Mouse (Mus musculus) myocyte (in vitro differentiated cells): ENCODE measurements at regions not wholly inside any gene's neighbourhood (a gene's known extent, or its start where the extent isn't known, plus 50 kb on each side); places are given as distances from the start of the nearest gene placed in this dataset.
"Not testable (repeated sequence)": the region's sequence is repeated elsewhere in the genome, so short reads cannot be mapped to it uniquely, and the experiment has no call there.

Source experiments
- H3K27me3 ChIP-seq: one replicate; pipeline ENCODE4 v1.6.1; 2011; ENCODE audit not compliant: control insufficient read depth, insufficient read depth, insufficient read length
- H3K36me3 ChIP-seq: one replicate; pipeline ENCODE4 v1.6.1; 2011; ENCODE audit not compliant: control insufficient read depth, insufficient read depth
- H3K4me2 ChIP-seq: one replicate; pipeline ENCODE4 v1.6.1; 2011; ENCODE audit warnings: low read depth, control low read depth
- H3K4me3 ChIP-seq: one replicate; pipeline ENCODE4 v1.5.1; 2011; ENCODE audit warnings: mild to moderate bottlenecking, control low read depth, moderate library complexity
- H3K79me2 ChIP-seq: one replicate; pipeline ENCODE4 v1.6.1; 2011; ENCODE audit not compliant: control insufficient read depth, insufficient read depth
- H3ac ChIP-seq: one replicate; pipeline ENCODE4 v1.6.1; 2011; ENCODE audit not compliant: control insufficient read depth, insufficient read length
- CEBPB ChIP-seq: IDR thresholded peaks from 2 replicates; pipeline ENCODE4 v1.6.1; 2011; ENCODE audit warnings: mild to moderate bottlenecking, moderate library complexity; ENCODE audit not compliant: poor library complexity, insufficient read depth, severe bottlenecking
- E2F4 ChIP-seq: IDR thresholded peaks from one replicate; pipeline ENCODE4 v1.6.1; 2011; ENCODE audit warnings: mild to moderate bottlenecking, control low read depth, moderate library complexity; ENCODE audit not compliant: insufficient read depth
- MAX ChIP-seq: IDR thresholded peaks from one replicate; pipeline ENCODE4 v1.6.1; 2011; ENCODE audit warnings: low read depth, mild to moderate bottlenecking, control low read depth
- MYOD1 ChIP-seq, 3 experiments: IDR thresholded peaks; one replicate each; pipeline ENCODE4 v1.6.1; 2011; ENCODE audit warnings: control low read depth in 2 of 3, low read depth in 2 of 3, mild to moderate bottlenecking in 2 of 3, moderate library complexity in 1 of 3; ENCODE audit not compliant: insufficient read length in 2 of 3, control insufficient read depth in 1 of 3
- MYOG ChIP-seq, 3 experiments: IDR thresholded peaks; one replicate each; pipeline ENCODE4 v1.6.1; 2011; ENCODE audit warnings: control low read depth in 2 of 3, low read depth in 2 of 3, mild to moderate bottlenecking in 2 of 3; ENCODE audit not compliant: insufficient read length in 2 of 3, control insufficient read depth in 1 of 3, insufficient read depth in 1 of 3
- POLR2A ChIP-seq: IDR thresholded peaks from one replicate; pipeline ENCODE4 v1.6.1; 2011; ENCODE audit warnings: low read depth, mild to moderate bottlenecking, control low read depth, moderate library complexity; ENCODE audit not compliant: insufficient read length
- POLR2AphosphoS2 ChIP-seq: IDR thresholded peaks from one replicate; pipeline ENCODE4 v1.6.1; 2011; ENCODE audit warnings: low read depth, control low read depth; ENCODE audit not compliant: insufficient read length
- REST ChIP-seq: IDR thresholded peaks from one replicate; pipeline ENCODE4 v1.6.1; 2011; ENCODE audit warnings: mild to moderate bottlenecking, control low read depth, moderate library complexity; ENCODE audit not compliant: insufficient read depth, insufficient read length
- SRF ChIP-seq: IDR thresholded peaks from one replicate; pipeline ENCODE4 v1.6.1; 2011; ENCODE audit warnings: low read depth; ENCODE audit not compliant: control insufficient read depth, insufficient read length
- TCF12 ChIP-seq: IDR thresholded peaks from one replicate; pipeline ENCODE4 v1.6.1; 2011; ENCODE audit warnings: mild to moderate bottlenecking, control low read depth; ENCODE audit not compliant: poor library complexity, insufficient read depth, severe bottlenecking
- TCF3 ChIP-seq: IDR thresholded peaks from one replicate; pipeline ENCODE4 v1.6.1; 2011; ENCODE audit warnings: low read depth, control low read depth; ENCODE audit not compliant: insufficient read length
- USF1 ChIP-seq: IDR thresholded peaks from one replicate; pipeline ENCODE4 v1.6.1; 2011; ENCODE audit warnings: low read depth, mild to moderate bottlenecking, control low read depth, moderate library complexity

- no peak overlapping the region for H3K4me2 ChIP-seq
- H3ac ChIP-seq, result no peak overlapping the region
- no peaks in the 10 kb centered on the region for H3K27me3 ChIP-seq
- H3K4me3 ChIP-seq, result no peak overlapping the region
- no peaks in the 10 kb centered on the region for H3K79me2 ChIP-seq
- H3K36me3 ChIP-seq, result no peaks in the 10 kb centered on the region
- TF ChIP-seq SRF, result no peak
- no peak for TF ChIP-seq POLR2A
- no peak for TF ChIP-seq MAX
- no peak for TF ChIP-seq CEBPB
- no peak for TF ChIP-seq POLR2AphosphoS2
- no peak for TF ChIP-seq MYOG (IDR thresholded peaks at IDR 0.05; ENCODE audit: control insufficient read depth in 1 of 3, insufficient read depth in 1 of 3, insufficient read length in 2 of 3, low read depth in 2 of 3)
- TF ChIP-seq REST, result no peak
- TF ChIP-seq E2F4, result no peak
- no peak for TF ChIP-seq TCF12
- no peak for TF ChIP-seq MYOD1 (IDR thresholded peaks at IDR 0.05; ENCODE audit: control insufficient read depth in 1 of 3, insufficient read length in 2 of 3, low read depth in 2 of 3)
- TF ChIP-seq USF1, result no peak
- no peak for TF ChIP-seq TCF3
Measured at GRCm38 (mm10) chr9:48072592-48072991, 89.2 kb upstream of the Nxpe4 start.

GRCm38 (mm10) chr9:48073096-48073495 is 88.7 kb upstream of the Nxpe4 start:
- H3K27me3 ChIP-seq, result no peaks in the 10 kb centered on the region
- H3K36me3 ChIP-seq, result no peaks in the 10 kb centered on the region
- H3K4me2 ChIP-seq, result no peak overlapping the region
- H3K4me3 ChIP-seq, result no peak overlapping the region
- TF ChIP-seq POLR2A (no peak), SRF (no peak), REST (no peak), MYOD1 (IDR thresholded peaks at IDR 0.05; ENCODE audit: control insufficient read depth in 1 of 3, insufficient read length in 2 of 3, low read depth in 2 of 3) (no peak), MAX (no peak), TCF12 (no peak), E2F4 (no peak), TCF3 (no peak), USF1 (no peak), MYOG (IDR thresholded peaks at IDR 0.05; ENCODE audit: control insufficient read depth in 1 of 3, insufficient read depth in 1 of 3, insufficient read length in 2 of 3, low read depth in 2 of 3) (no peak), CEBPB (no peak), POLR2AphosphoS2 (no peak)
- H3ac ChIP-seq, result no peak overlapping the region
- no peaks in the 10 kb centered on the region for H3K79me2 ChIP-seq

GRCm38 (mm10) chr9:48075661-48076240 is 86.1 kb upstream of the Nxpe4 start:
- TF ChIP-seq TCF3, result no peak
- TF ChIP-seq SRF, result no peak
- no peak for TF ChIP-seq E2F4
- no peak for TF ChIP-seq MYOD1 (IDR thresholded peaks at IDR 0.05; ENCODE audit: control insufficient read depth in 1 of 3, insufficient read length in 2 of 3, low read depth in 2 of 3)
- TF ChIP-seq MYOG (IDR thresholded peaks at IDR 0.05; ENCODE audit: control insufficient read depth in 1 of 3, insufficient read depth in 1 of 3, insufficient read length in 2 of 3, low read depth in 2 of 3), result no peak
- no peak for TF ChIP-seq POLR2A
- TF ChIP-seq CEBPB, result no peak
- no peak for TF ChIP-seq USF1
- no peak for TF ChIP-seq TCF12
- no peak for TF ChIP-seq MAX
- TF ChIP-seq POLR2AphosphoS2, result no peak
- TF ChIP-seq REST, result no peak
- Histone ChIP-seq H3K36me3 (no peaks in the 10 kb centered on the region), H3K79me2 (no peaks in the 10 kb centered on the region)

GRCm38 (mm10) chr9:48082461-48082860 is 79.4 kb upstream of the Nxpe4 start:
- TF ChIP-seq E2F4 (no peak), USF1 (no peak), TCF3 (no peak), TCF12 (no peak), POLR2A (no peak), MYOD1 (IDR thresholded peaks at IDR 0.05; ENCODE audit: control insufficient read depth in 1 of 3, insufficient read length in 2 of 3, low read depth in 2 of 3) (no peak), CEBPB (no peak), MAX (no peak), MYOG (IDR thresholded peaks at IDR 0.05; ENCODE audit: control insufficient read depth in 1 of 3, insufficient read depth in 1 of 3, insufficient read length in 2 of 3, low read depth in 2 of 3) (no peak), REST (no peak), SRF (no peak), POLR2AphosphoS2 (no peak)
- no peak overlapping the region for H3K4me2 ChIP-seq
- H3K36me3 ChIP-seq, result no peaks in the 10 kb centered on the region
- no peak overlapping the region for H3K4me3 ChIP-seq
- no peaks in the 10 kb centered on the region for H3K79me2 ChIP-seq
- H3ac ChIP-seq, result no peak overlapping the region
- no peaks in the 10 kb centered on the region for H3K27me3 ChIP-seq

More at GRCm38 (mm10) chr9:48075661-48076240, 86.1 kb upstream of the Nxpe4 start:
- H3K4me2 ChIP-seq, result no peak overlapping the region
- no peak overlapping the region for H3K4me3 ChIP-seq
- no peak overlapping the region for H3ac ChIP-seq
- no peaks in the 10 kb centered on the region for H3K27me3 ChIP-seq

DNA sequence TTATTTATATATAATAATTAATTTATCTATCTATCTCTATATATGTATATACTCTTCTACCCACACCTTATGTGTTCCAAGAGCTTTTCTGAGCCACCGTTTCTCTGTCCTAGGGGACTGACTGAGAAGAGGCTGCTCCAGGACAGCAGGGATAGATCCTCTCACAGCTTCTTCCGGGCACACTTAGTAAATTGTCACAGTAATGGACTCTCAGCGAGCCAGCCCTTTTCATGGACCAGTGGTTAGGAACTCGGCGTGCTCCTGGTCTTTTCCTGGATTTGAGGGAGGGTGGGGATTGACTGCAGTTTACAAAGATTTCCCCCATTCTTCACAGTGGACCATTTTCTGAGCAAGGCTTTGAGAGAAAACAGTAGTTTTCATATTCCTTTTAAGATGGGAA is 77.6 kb upstream of the Nxpe4 start:
- H3K36me3 ChIP-seq, H3K4me2 ChIP-seq, H3ac ChIP-seq, H3K4me3 ChIP-seq, H3K79me2 ChIP-seq, H3K27me3 ChIP-seq: not testable (repeated sequence)
